Mouse (Mus musculus): ENCODE data around the gene Glcci1. TPM values are rescaled to one million over a fixed set of nuclear protein-coding genes. Genes with fewer than 3 reads are reported as not detected.

Gene Glcci1
- polyA plus RNA-seq (2015; fragmentation: Nextera tagmentation; extraction: Ambion mirVana), result 3.8 and 6.2 TPM in 2 replicates

DNA sequence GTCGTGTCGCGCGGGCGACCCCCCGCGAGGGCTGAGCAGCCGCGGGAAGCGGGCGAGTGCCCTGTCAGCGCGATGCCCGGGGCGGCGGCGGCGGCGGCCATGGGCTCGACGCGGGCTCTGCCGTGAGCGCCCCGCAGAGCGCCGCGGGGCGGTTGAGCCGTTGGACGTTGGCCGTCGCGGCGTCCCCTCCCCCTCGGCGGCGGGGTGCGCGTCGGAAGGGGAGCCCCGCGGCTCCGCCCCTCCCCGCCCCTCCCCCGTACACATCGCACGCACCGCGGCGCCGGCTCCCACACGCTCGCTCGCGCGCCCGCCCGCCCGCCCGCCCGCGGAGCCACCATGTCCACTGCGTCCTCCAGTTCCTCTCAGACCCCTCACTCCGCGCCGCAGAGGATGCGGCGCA is at the start of gene Glcci1:
Gene Glcci1, plus strand, starts transcription at position 50 of the 400 bp plus-strand sequence.
- no peaks in the 10 kb centered on the region for H3K36me3 ChIP-seq (ENCODE audit: control insufficient read depth, insufficient read depth, low read length)
- no peaks in the 10 kb centered on the region for H3K9me3 ChIP-seq (ENCODE audit: control insufficient read depth, low read length)
- 2% methylated on average over 19 of the region's 69 CpGs for WGBS
- no peaks in the 10 kb centered on the region for H3K27me3 ChIP-seq (ENCODE audit: control insufficient read depth, insufficient read depth, low read depth, low read length)
- H3K27ac ChIP-seq (ENCODE audit: low read length), result peak within 1 kb of the TSS; percentile 97
- peak within 1 kb of the TSS; percentile 94 for H3K4me3 ChIP-seq (ENCODE audit: low read length)
- H3K4me2 ChIP-seq (ENCODE audit: low read depth, low read length), result peak within 1 kb of the TSS; percentile 84
- peak within 1 kb of the TSS; percentile 95 for H3K9ac ChIP-seq (ENCODE audit: low read length)
- H3K4me1 ChIP-seq (replicated peaks; ENCODE audit: control insufficient read depth, insufficient read depth, low read length), result peaks cover 21% of the 10 kb centered on the region
- peak; percentile 89 for ATAC-seq (ENCODE audit: low read depth)

DNA sequence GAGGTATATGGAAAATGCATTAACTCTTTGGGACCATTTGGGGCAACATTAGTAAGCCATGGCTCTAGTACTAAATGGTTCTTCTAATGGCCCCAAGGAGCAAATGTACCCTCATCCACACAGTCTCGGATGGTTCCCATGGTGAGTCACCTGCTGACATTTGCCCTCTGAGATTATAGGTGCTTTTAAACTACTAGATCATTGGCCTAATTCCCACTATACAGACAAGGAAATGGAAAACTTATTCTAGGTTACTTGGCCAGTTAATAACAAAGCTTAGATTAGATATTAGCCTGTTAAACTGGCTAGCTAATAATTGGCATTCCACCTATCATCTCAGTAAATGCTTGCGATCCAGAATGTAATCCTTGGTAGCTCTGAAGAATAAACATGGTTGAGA is 47.0 kb upstream of the Glcci1 start:
- no peak overlapping the region for H3K9ac ChIP-seq (ENCODE audit: low read length)
- no peak overlapping the region for H3K4me3 ChIP-seq (ENCODE audit: low read length)
- WGBS, result 77% methylated on average over 2 of the region's 2 CpGs
- H3K27ac ChIP-seq (ENCODE audit: low read length), result no peak overlapping the region
- ATAC-seq (ENCODE audit: low read depth), result no peak
- no peaks in the 10 kb centered on the region for H3K36me3 ChIP-seq (ENCODE audit: control insufficient read depth, insufficient read depth, low read length)
- H3K4me2 ChIP-seq (ENCODE audit: low read depth, low read length), result no peak overlapping the region
- H3K9me3 ChIP-seq (ENCODE audit: control insufficient read depth, low read length), result no peaks in the 10 kb centered on the region
- peaks cover 10% of the 10 kb centered on the region for H3K4me1 ChIP-seq (replicated peaks; ENCODE audit: control insufficient read depth, insufficient read depth, low read length)
- no peaks in the 10 kb centered on the region for H3K27me3 ChIP-seq (ENCODE audit: control insufficient read depth, insufficient read depth, low read depth, low read length)

DNA sequence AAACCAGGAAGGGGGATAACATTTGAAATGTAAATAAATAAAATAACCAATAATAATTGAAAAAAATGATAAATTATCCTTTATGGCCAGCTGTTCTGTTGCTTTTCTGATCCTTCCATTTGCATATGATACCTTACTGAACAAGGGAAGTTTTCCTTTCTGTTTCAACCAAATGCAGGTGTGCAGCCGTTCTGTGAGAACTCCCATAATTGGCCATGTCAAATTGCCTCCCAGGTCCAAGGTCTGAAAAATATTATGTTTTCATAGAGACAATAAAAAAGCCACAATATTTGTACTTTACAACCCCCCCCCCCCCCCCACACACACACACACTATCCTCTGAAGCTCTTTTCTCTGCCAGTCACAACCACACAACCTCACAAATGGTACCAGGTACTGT is 44.0 kb upstream of the Glcci1 start:
- no peaks in the 10 kb centered on the region for H3K36me3 ChIP-seq (ENCODE audit: control insufficient read depth, insufficient read depth, low read length)
- H3K27ac ChIP-seq (ENCODE audit: low read length), result no peak overlapping the region
- WGBS, result 81% methylated on average over 1 of the region's 1 CpGs
- ATAC-seq (ENCODE audit: low read depth), result no peak
- H3K4me1 ChIP-seq (replicated peaks; ENCODE audit: control insufficient read depth, insufficient read depth, low read length), result peaks cover 28% of the 10 kb centered on the region
- H3K4me3 ChIP-seq (ENCODE audit: low read length), result no peak overlapping the region
- no peak overlapping the region for H3K9ac ChIP-seq (ENCODE audit: low read length)
- H3K4me2 ChIP-seq (ENCODE audit: low read depth, low read length), result no peak overlapping the region
- H3K9me3 ChIP-seq (ENCODE audit: control insufficient read depth, low read length), result no peaks in the 10 kb centered on the region
- no peaks in the 10 kb centered on the region for H3K27me3 ChIP-seq (ENCODE audit: control insufficient read depth, insufficient read depth, low read depth, low read length)

DNA sequence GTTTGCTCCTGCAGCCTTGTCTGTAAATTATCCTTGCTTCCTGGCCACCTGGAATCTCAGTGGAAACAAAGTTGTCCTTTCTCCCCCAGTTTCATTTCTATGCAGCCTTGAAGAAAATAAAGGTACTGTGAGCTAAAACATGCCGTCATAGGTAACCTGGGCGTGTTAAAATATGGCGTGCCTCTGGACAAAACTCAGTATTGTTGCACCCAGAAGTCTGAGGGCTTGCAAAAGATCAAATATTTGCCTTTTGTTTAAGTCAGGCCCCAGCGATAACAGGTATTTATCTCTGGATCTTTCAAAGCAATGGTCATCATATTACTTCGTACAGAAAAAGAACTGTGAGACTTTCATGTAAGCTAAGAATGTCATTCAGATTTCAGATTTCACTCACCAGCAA is 43.4 kb upstream of the Glcci1 start:
- Histone ChIP-seq H3K27ac (ENCODE audit: low read length) (no peak overlapping the region), H3K9me3 (ENCODE audit: control insufficient read depth, low read length) (no peaks in the 10 kb centered on the region), H3K4me3 (ENCODE audit: low read length) (no peak overlapping the region), H3K4me1 (replicated peaks; ENCODE audit: control insufficient read depth, insufficient read depth, low read length) (peaks cover 29% of the 10 kb centered on the region), H3K9ac (ENCODE audit: low read length) (no peak overlapping the region), H3K36me3 (ENCODE audit: control insufficient read depth, insufficient read depth, low read length) (no peaks in the 10 kb centered on the region), H3K27me3 (ENCODE audit: control insufficient read depth, insufficient read depth, low read depth, low read length) (no peaks in the 10 kb centered on the region), H3K4me2 (ENCODE audit: low read depth, low read length) (no peak overlapping the region)
- 52% methylated on average over 5 of the region's 5 CpGs for WGBS
- ATAC-seq (ENCODE audit: low read depth), result no peak

DNA sequence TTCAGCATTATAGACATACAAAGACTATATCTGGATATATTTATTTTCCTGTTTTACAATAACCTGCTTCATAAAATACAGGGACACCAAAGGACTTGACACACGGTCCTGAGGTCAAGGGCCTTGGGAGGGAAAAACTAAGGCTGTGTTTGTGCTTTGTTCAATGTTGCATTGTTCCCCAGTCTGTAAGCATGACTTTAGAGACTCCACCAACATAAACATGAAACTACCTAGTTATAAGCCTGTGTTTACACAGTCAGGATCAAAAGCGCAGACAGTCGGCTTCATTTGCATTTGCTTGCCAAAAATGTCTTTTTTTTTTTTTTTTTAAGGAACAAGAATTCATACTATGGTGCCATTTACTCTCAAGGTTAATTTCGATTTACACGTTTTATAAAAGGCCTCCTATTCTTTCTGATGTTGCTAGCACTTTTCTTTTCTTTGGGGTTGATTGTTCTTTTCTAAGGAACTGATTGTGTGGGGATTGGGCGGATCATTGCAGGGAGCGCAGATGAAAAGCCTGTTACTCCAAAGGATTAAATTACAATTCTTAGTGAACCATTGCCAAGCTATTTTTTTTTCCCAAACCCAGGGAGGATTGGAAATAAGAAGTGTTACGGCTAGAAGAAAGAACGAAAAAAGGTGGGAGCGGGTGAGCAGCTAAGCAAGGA is 41.6 kb upstream of the Glcci1 start:
- no peaks in the 10 kb centered on the region for H3K27me3 ChIP-seq (ENCODE audit: control insufficient read depth, insufficient read depth, low read depth, low read length)
- WGBS, result 54% methylated on average over 10 of the region's 10 CpGs

DNA sequence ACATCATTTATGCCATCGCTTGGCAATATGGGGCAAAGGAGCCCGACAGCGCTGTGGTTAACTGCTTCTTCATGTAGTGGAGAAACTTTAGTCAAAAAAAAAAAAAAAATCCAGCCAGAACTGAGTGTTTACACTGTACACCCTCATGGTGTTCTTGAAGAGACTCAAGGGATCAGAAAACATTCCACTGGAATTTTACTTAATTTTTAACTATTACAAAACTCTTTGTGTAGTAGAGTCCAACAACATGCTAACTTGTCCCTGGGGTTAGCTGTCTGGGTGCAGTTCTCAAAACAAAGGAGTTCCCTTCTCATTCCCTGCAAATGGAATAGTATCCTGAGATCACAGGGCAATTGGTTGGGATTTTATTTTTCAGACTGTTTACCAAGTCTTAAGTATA is 39.5 kb upstream of the Glcci1 start:
- Histone ChIP-seq H3K4me2 (ENCODE audit: low read depth, low read length) (no peak overlapping the region), H3K9me3 (ENCODE audit: control insufficient read depth, low read length) (no peaks in the 10 kb centered on the region), H3K27me3 (ENCODE audit: control insufficient read depth, insufficient read depth, low read depth, low read length) (no peaks in the 10 kb centered on the region), H3K4me3 (ENCODE audit: low read length) (no peak overlapping the region), H3K9ac (ENCODE audit: low read length) (no peak overlapping the region), H3K36me3 (ENCODE audit: control insufficient read depth, insufficient read depth, low read length) (no peaks in the 10 kb centered on the region), H3K4me1 (replicated peaks; ENCODE audit: control insufficient read depth, insufficient read depth, low read length) (peaks cover 55% of the 10 kb centered on the region), H3K27ac (ENCODE audit: low read length) (peak overlapping the region; percentile 67)
- WGBS, result 46% methylated on average over 3 of the region's 3 CpGs
- ATAC-seq (ENCODE audit: low read depth), result peak; percentile 72

More for the DNA sequence above, 41.6 kb upstream of the Glcci1 start:
- no peak overlapping the region for H3K9ac ChIP-seq (ENCODE audit: low read length)
- no peak overlapping the region for H3K4me2 ChIP-seq (ENCODE audit: low read depth, low read length)
- ATAC-seq (ENCODE audit: low read depth), result no peak
- no peaks in the 10 kb centered on the region for H3K9me3 ChIP-seq (ENCODE audit: control insufficient read depth, low read length)
- no peaks in the 10 kb centered on the region for H3K36me3 ChIP-seq (ENCODE audit: control insufficient read depth, insufficient read depth, low read length)
- H3K27ac ChIP-seq (ENCODE audit: low read length), result peak overlapping the region; percentile 5; the same call in 1 of the 2 replicates
- peaks cover 37% of the 10 kb centered on the region for H3K4me1 ChIP-seq (replicated peaks; ENCODE audit: control insufficient read depth, insufficient read depth, low read length)
- no peak overlapping the region for H3K4me3 ChIP-seq (ENCODE audit: low read length)

DNA sequence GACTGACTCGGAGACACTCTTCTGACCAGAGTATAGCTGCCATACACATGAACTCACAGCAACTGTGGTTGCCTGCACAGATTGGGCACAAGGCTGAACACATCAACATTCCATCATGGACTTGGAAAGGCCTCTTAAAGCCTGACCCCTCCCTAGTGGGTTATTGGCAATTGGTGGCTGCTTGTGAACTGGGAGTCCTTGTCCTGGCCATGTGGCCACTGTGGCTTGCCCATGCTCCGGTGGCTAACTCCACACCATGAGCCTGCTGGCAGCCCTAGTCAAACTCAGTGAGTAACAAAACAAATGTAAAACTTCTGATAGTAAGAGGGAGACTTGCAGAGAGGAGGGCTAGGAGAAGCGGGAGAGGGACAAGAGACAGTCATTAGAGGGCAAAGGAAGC is 37.3 kb upstream of the Glcci1 start:
- Histone ChIP-seq H3K27me3 (ENCODE audit: control insufficient read depth, insufficient read depth, low read depth, low read length) (no peaks in the 10 kb centered on the region), H3K9me3 (ENCODE audit: control insufficient read depth, low read length) (no peaks in the 10 kb centered on the region), H3K4me1 (replicated peaks; ENCODE audit: control insufficient read depth, insufficient read depth, low read length) (peaks cover 49% of the 10 kb centered on the region), H3K9ac (ENCODE audit: low read length) (no peak overlapping the region), H3K27ac (ENCODE audit: low read length) (no peak overlapping the region; the same call in 1 of the 2 replicates), H3K4me2 (ENCODE audit: low read depth, low read length) (no peak overlapping the region), H3K4me3 (ENCODE audit: low read length) (no peak overlapping the region), H3K36me3 (ENCODE audit: control insufficient read depth, insufficient read depth, low read length) (no peaks in the 10 kb centered on the region)
- no peak for ATAC-seq (ENCODE audit: low read depth)
- WGBS, result 67% methylated on average over 3 of the region's 3 CpGs

DNA sequence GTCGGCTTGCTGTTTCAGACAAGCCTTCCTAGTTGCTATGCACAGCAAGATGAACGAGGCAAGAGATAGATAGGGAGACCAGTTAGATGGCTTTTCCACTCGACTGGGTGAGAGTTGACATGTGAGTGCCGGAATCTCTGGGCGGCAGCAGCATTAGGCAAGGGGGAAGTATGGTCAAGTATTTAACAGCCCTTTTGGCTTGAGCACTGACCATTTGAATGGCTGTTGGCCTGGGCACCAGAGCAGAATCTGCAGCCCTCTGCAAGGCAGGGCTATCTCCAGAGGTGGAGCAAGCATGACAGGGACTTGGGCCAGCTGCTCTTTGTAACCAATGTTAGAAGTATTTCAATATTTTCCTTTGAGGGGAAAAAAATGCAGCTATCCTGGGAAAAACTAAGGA is 36.5 kb upstream of the Glcci1 start:
- peaks cover 41% of the 10 kb centered on the region for H3K4me1 ChIP-seq (replicated peaks; ENCODE audit: control insufficient read depth, insufficient read depth, low read length)
- no peak overlapping the region for H3K4me3 ChIP-seq (ENCODE audit: low read length)
- H3K27me3 ChIP-seq (ENCODE audit: control insufficient read depth, insufficient read depth, low read depth, low read length), result no peaks in the 10 kb centered on the region
- no peak overlapping the region for H3K9ac ChIP-seq (ENCODE audit: low read length)
- ATAC-seq (ENCODE audit: low read depth), result peak; percentile 70
- peak overlapping the region; percentile 86 for H3K27ac ChIP-seq (ENCODE audit: low read length)
- H3K36me3 ChIP-seq (ENCODE audit: control insufficient read depth, insufficient read depth, low read length), result no peaks in the 10 kb centered on the region
- 7% methylated on average over 5 of the region's 5 CpGs for WGBS
- H3K9me3 ChIP-seq (ENCODE audit: control insufficient read depth, low read length), result no peaks in the 10 kb centered on the region
- 0 out of 2 replicates have a peak overlapping the region, but pooled peaks have one; percentile 12 for H3K4me2 ChIP-seq (ENCODE audit: low read depth, low read length)

DNA sequence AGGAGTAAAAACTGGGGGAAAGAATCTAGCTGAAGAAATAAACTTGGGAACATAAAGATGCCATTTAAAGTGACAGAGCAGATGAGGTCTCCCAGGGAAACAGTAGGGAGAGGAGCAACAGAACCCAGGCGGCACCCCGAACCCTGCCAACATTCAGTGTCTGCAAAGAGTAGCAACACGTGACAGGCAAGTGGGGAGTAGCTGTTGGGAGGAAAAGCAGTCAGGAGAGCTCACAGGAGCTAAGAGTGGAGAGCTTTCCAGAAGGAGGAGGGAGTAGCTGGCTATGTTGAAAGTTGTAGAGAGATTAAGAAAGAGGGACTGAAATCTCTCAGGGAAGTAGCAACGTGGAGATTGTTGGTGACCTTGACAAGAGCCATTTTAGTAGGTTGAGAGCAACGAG is 35.9 kb upstream of the Glcci1 start:
- peak; percentile 62 for ATAC-seq (ENCODE audit: low read depth)
- Histone ChIP-seq H3K27ac (ENCODE audit: low read length) (peak overlapping the region; percentile 86), H3K4me2 (ENCODE audit: low read depth, low read length) (no peak overlapping the region), H3K4me1 (replicated peaks; ENCODE audit: control insufficient read depth, insufficient read depth, low read length) (peaks cover 38% of the 10 kb centered on the region), H3K27me3 (ENCODE audit: control insufficient read depth, insufficient read depth, low read depth, low read length) (no peaks in the 10 kb centered on the region), H3K4me3 (ENCODE audit: low read length) (no peak overlapping the region), H3K36me3 (ENCODE audit: control insufficient read depth, insufficient read depth, low read length) (no peaks in the 10 kb centered on the region), H3K9ac (ENCODE audit: low read length) (no peak overlapping the region), H3K9me3 (ENCODE audit: control insufficient read depth, low read length) (no peaks in the 10 kb centered on the region)
- 25% methylated on average over 5 of the region's 5 CpGs for WGBS
